Mouse (Mus musculus) c-Kit-positive CD71-positive TER-119-negative erythroid progenitor cells, embryonic 14.5 days (primary cell): ENCODE measurements around the gene Ntf5.
"Not testable (repeated sequence)": the region's sequence is repeated elsewhere in the genome, so short reads cannot be mapped to it uniquely, and the experiment has no call there.

Experiments
- DNase-seq: peaks from one replicate; pipeline ENCODE4 v3.0.0-alpha.2; 2013; ENCODE audit warnings: low read depth

Gene Ntf5

DNA sequence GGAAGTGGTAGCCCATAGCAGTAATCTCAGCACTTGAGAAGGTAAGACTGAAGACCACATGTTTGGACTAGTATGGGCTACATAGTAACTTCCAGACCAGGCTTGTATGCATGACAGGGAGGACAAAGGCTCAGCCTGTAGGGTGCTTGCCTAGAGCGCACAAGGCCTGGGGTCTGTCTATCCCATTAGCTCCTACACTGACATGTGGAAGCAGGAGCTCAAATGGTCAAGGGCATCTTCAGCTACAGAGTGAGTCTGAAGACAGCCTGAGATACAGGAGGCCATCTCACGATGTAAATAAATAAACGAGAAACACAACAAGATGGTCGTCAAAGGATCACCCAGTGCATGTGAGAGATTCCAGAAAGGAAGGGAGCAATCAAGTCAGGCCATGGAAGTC is 48.8 kb downstream of the Ntf5 start:
- DNase-seq: no peak

DNA sequence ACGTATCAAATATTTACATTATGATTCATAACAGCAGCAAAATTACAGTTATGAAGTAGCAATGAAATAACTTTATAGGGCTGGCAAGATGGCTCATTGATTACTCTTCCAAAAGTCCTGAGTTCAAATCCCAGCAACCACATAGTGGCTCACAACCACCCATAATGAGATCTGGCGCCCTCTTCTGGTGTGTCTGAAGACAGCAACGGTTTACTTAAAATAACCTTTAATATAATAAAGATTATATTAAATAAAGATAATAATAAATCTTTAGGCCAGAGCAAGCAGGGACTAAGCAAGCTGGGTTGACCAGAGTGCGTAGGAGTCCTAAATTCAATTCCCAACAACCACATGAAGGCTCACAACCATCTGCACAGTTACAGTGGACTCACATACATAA is 49.4 kb downstream of the Ntf5 start:
- not testable (repeated sequence) for DNase-seq

DNA sequence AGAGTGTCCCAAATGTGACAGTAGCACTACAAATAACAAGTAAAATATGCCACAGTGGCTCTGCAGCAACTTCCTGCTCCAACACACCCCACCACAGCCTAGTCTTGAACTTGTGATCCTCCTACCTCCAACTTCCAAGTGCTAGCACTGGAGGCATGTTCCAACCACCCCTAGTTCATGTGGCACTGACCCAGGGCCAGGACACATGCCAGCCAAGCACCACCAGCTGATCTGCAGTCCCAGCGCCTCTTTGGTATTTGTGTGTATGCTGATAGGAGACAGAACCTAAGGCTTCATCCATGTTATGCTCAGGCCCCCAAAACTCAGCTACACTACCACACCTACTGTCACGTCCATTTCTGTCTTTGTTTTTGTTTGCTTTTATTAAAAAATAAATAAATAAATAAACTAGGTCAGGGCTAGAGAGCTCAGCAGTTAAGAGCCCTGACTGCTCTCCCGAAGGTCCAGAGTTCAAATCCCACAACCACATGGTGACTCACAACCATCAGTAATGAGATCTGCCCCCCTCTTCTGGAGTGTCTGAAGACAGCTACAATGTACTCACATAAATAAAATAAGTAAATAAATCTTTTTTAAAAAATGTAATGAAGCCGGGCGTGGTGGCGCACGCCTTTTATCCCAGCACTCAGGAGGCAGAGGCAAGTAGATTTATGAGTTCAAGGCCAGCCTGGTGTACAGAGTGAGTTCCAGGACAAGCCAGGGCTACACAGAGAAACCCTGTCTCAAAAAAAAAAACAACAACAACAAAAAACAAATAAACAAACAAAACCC is 50.7 kb downstream of the Ntf5 start:
- no peak for DNase-seq

DNA sequence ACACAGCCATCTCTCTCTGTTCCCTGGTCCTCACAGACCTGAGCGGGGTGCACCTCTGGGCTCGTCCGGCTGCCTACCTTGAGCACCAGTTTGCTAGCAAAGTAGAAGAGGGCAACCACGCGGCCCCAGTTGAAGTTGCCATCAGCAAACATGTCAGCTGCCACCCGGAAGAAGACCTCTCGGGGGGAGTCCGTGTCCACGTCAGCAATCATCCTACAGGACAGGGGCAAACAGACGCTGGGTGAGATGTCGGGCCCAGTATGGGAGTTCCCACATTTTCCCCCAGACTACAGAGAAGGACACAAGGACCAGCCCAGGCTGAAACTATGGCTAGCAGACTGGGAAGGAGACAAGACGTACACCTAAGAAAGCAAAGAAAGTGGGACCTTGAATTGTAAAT is 51.6 kb downstream of the Ntf5 start:
- DNase-seq: no peak

DNA sequence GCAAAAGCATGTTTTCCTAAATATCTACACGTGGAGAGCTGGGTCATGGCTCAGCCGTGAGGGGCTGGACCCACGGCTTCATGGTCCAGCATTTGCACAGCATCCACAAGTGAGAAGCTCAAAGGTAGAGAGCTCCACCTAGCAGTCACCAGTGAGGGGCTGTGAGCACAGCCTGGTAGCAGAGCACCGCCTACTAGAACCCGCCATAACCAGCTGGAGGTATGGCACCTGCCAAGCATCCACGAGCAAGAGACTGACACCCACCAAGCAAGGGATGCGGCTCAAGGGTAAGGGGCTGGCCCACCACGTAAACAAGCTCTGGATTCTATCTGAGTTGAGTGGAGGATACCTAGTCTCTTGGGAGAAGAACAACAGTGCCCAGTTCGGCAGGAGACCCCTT is 52.1 kb downstream of the Ntf5 start:
- DNase-seq: no peak

DNA sequence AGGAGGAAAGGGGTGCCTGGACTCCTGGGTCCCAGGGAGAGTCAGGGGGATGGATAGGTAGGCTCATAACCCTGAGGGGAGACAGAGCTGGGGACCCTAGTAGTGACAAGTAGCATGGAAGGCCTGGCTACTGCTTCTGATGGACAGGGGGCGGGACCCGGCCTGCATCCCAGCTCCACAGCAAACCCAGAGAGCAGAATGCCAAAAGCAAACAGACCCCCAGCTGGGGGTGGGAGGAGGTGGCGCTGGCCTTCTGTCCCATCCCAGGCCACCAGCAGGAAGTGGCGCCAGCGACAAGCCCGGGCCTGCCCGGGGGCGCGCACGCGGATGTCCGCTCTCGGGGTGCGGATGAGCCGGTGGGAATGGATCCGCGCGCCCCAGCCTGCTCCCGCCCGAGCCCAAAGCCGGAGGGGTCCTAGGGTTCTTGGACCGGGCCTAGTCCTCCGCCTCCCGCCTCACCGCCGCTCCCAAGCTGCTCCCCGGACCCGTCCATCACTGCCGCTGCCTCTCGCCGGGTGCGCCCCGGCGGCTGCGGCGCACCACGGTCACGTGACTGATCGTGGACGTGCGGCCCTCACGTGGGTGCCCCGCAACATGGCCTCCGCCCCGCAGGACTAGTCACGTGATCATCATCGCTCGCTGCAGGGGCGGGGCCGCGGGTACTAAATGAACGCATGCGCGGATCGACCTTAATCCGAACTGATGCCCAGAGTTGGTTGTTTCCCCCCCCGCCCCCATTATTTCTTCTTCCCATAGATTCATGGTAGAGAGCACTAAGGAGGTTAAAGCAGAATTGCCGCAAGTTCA is 53.0 kb downstream of the Ntf5 start, which contains the start of gene Bax:
Gene Bax (minus strand): TSS at position 616 of the 807 bp plus-strand sequence.
- DNase-seq: peak; percentile 88
